Mouse (Mus musculus): ENCODE results near the gene Lurap1l. TPM values are rescaled to one million over a fixed set of nuclear protein-coding genes. Genes with fewer than 3 reads are reported as not detected.
A peak's percentile ranks its signal among the peaks of the same experiment; 100 is the strongest.

Gene Lurap1l
- polyA plus RNA-seq, 1 experiment from 2014 or later: 10.5 TPM

DNA sequence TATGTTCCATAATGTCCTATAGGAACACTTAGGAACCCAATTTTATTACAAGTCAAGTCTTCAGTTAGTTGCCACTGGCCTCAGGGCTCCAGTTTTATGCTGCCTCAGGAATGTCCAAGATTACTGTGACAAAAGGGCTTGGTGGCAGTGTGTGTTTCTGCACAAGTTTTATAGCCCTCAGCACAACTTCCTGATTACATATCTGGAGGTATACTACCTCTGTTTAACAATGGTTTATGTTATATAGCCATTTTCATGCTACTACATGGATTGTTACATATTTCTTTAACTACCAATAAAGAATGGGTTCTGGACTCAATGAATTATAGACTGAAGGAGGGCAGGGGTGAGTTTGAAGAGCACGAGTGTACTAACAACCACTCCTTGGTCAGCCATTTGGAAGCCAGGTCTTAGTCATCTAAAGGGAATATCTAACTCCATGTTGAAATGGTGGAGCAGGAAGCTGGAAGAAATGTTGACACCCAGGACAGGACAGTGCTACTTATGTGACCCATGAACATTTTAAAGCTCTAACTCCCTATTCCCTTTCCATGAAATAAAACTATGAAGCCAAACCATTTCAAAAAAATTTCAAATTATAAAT, 28.3 kb upstream of the Lurap1l start:
- H3K36me3 ChIP-seq (ENCODE audit: control insufficient read depth, insufficient read depth, low read length): no peaks in the 10 kb centered on the region
- no peak for ATAC-seq
- no peak overlapping the region for H3K9ac ChIP-seq (ENCODE audit: low read depth, low read length)
- no peaks in the 10 kb centered on the region for H3K9me3 ChIP-seq (ENCODE audit: control insufficient read depth, low read length)
- no peak overlapping the region for H3K4me2 ChIP-seq (ENCODE audit: low read length)
- H3K4me3 ChIP-seq (ENCODE audit: low read length): no peak overlapping the region
- H3K27me3 ChIP-seq (replicated peaks; ENCODE audit: control insufficient read depth, insufficient read depth, low read length): no peaks in the 10 kb centered on the region
- no peaks in the 10 kb centered on the region for H3K4me1 ChIP-seq (ENCODE audit: control insufficient read depth, insufficient read depth, low read depth, low read length)
- WGBS: 89% methylated on average over 1 of the region's 1 CpGs
- H3K27ac ChIP-seq (ENCODE audit: low read depth, low read length): no peak overlapping the region

DNA sequence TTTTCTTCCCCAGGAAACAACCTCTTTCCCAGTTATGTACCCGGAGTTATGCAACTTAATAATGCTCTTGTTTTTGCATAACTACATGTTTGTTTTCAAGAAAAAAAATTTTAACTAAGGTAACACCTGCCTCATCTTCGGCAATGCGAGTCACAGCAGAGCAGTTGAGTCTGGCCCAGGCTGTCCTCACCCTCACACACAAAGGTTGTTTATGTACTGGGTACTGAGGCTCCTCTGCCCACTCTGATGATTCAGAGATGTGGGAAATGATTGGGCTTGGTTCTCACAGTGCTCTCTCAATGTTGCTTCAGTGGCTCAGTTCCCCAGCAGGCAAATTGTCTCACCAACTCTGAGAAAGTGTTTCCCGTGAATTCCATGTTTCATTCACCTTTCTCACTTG, 23.8 kb upstream of the Lurap1l start:
- ATAC-seq: no peak
- Histone ChIP-seq H3K4me2 (ENCODE audit: low read length) (no peak overlapping the region), H3K4me3 (ENCODE audit: low read length) (no peak overlapping the region), H3K9ac (ENCODE audit: low read depth, low read length) (no peak overlapping the region), H3K9me3 (ENCODE audit: control insufficient read depth, low read length) (no peaks in the 10 kb centered on the region), H3K36me3 (ENCODE audit: control insufficient read depth, insufficient read depth, low read length) (no peaks in the 10 kb centered on the region), H3K4me1 (ENCODE audit: control insufficient read depth, insufficient read depth, low read depth, low read length) (no peaks in the 10 kb centered on the region), H3K27ac (ENCODE audit: low read depth, low read length) (no peak overlapping the region), H3K27me3 (replicated peaks; ENCODE audit: control insufficient read depth, insufficient read depth, low read length) (no peaks in the 10 kb centered on the region)
- 88% methylated on average over 4 of the region's 4 CpGs for WGBS

DNA sequence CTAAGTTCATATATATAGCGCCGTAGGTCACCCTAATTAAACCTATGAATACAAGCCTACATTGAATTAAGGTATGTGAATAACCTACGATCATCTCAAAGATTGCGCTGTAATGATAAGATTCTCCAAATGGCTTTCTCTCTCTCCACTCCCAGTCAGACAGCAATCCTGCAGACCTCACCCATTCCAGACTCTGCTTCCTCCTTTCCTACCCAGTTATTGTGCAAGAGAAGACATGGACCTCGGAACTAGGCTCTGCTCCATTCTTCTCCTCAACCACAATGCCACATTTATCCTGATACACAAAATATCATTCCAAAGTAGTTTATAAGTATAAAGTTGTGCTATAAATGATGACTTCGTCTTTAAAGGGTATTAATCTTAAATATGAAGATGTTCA, 19.4 kb upstream of the Lurap1l start:
- H3K4me1 ChIP-seq (ENCODE audit: control insufficient read depth, insufficient read depth, low read depth, low read length): no peaks in the 10 kb centered on the region
- WGBS: 94% methylated on average over 6 of the region's 6 CpGs
- H3K27ac ChIP-seq (ENCODE audit: low read depth, low read length): no peak overlapping the region
- no peak for ATAC-seq
- no peaks in the 10 kb centered on the region for H3K36me3 ChIP-seq (ENCODE audit: control insufficient read depth, insufficient read depth, low read length)
- no peak overlapping the region for H3K4me3 ChIP-seq (ENCODE audit: low read length)
- no peaks in the 10 kb centered on the region for H3K27me3 ChIP-seq (replicated peaks; ENCODE audit: control insufficient read depth, insufficient read depth, low read length)
- no peak overlapping the region for H3K4me2 ChIP-seq (ENCODE audit: low read length)
- no peaks in the 10 kb centered on the region for H3K9me3 ChIP-seq (ENCODE audit: control insufficient read depth, low read length)
- H3K9ac ChIP-seq (ENCODE audit: low read depth, low read length): no peak overlapping the region

DNA sequence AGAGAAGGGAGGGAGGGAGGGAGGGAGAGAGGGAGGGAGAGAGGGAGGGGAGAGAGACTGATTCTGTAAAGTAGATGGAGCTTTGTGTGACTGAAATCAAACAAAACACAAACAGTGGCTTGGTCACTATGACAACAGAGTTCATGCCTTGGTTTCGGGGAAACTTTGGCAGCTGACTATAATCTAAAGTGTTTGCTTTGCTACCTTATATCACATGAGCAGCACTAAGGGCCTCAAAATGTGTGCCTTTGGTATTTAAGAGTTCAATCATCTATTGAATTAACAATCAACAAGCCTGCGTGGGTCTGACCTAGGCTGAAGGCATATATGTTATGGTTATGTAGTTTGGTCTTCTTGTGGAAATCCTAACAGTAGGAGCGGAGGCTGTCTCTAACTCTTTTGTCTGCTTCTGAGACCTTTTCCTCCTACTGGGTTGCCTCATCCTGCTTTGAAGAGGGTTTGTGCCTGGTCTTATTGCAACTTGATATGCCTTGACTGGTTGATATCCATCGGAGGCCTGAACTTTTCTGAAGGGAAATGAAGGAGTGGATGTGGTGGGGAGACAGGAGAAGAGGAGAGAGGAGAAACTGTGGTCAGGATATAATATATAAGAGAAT, 15.1 kb upstream of the Lurap1l start:
- H3K36me3 ChIP-seq (ENCODE audit: control insufficient read depth, insufficient read depth, low read length): no peaks in the 10 kb centered on the region
- no peak overlapping the region for H3K4me2 ChIP-seq (ENCODE audit: low read length)
- no peaks in the 10 kb centered on the region for H3K9me3 ChIP-seq (ENCODE audit: control insufficient read depth, low read length)
- 66% methylated on average over 4 of the region's 4 CpGs for WGBS
- H3K4me3 ChIP-seq (ENCODE audit: low read length): no peak overlapping the region
- H3K27me3 ChIP-seq (replicated peaks; ENCODE audit: control insufficient read depth, insufficient read depth, low read length): no peaks in the 10 kb centered on the region
- H3K4me1 ChIP-seq (ENCODE audit: control insufficient read depth, insufficient read depth, low read depth, low read length): no peaks in the 10 kb centered on the region
- H3K9ac ChIP-seq (ENCODE audit: low read depth, low read length): no peak overlapping the region
- H3K27ac ChIP-seq (ENCODE audit: low read depth, low read length): no peak overlapping the region
- ATAC-seq: no peak

DNA sequence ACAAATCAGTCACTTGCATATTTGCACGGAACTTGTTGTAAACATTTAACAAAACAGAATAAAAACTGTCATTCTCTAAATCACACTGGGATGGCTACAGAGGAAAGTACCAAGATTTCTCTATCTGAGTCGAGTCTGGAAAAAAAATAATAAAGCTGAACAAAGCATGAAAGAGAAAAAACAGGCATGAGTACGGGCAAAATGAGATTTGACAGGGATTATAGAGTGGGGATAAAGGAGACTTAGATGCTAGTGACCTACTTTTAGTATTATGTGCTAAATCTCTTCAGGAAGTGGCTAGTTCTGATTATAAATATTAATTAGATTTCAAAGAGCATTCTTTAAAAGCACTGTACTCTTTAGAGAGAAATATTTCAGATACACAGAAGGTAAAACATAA, 3.7 kb upstream of the Lurap1l start:
- Histone ChIP-seq H3K4me3 (ENCODE audit: low read length) (no peak overlapping the region), H3K9me3 (ENCODE audit: control insufficient read depth, low read length) (no peaks in the 10 kb centered on the region), H3K4me1 (ENCODE audit: control insufficient read depth, insufficient read depth, low read depth, low read length) (no peaks in the 10 kb centered on the region), H3K4me2 (ENCODE audit: low read length) (no peak overlapping the region), H3K27me3 (replicated peaks; ENCODE audit: control insufficient read depth, insufficient read depth, low read length) (no peaks in the 10 kb centered on the region), H3K9ac (ENCODE audit: low read depth, low read length) (no peak overlapping the region), H3K36me3 (ENCODE audit: control insufficient read depth, insufficient read depth, low read length) (no peaks in the 10 kb centered on the region), H3K27ac (ENCODE audit: low read depth, low read length) (no peak overlapping the region)
- WGBS: 74% methylated on average over 3 of the region's 3 CpGs
- ATAC-seq: no peak

DNA sequence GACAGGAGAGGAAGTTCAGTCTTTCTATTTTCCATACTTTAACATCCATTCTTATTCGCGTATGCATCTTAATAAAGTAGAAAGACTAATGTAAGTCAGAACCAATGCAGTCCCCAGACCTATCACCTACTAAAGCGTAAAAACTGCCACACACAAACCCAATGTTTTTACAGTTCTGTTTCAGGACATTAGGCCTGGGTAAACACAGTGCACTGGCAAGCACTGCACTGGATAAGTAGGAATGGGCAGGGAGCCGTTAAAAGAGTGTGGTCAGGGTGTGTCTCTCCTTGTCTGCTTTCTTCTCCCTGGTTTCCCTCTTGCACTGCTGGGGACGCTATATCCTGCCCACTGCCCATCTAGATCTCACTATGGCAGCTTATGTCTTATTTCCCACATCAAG, 2.5 kb upstream of the Lurap1l start:
- H3K27ac ChIP-seq (ENCODE audit: low read depth, low read length): no peak overlapping the region
- no peak overlapping the region for H3K4me3 ChIP-seq (ENCODE audit: low read length)
- ATAC-seq: no peak
- no peak overlapping the region for H3K4me2 ChIP-seq (ENCODE audit: low read length)
- no peaks in the 10 kb centered on the region for H3K36me3 ChIP-seq (ENCODE audit: control insufficient read depth, insufficient read depth, low read length)
- no peaks in the 10 kb centered on the region for H3K27me3 ChIP-seq (replicated peaks; ENCODE audit: control insufficient read depth, insufficient read depth, low read length)
- no peaks in the 10 kb centered on the region for H3K9me3 ChIP-seq (ENCODE audit: control insufficient read depth, low read length)
- H3K9ac ChIP-seq (ENCODE audit: low read depth, low read length): no peak overlapping the region
- H3K4me1 ChIP-seq (ENCODE audit: control insufficient read depth, insufficient read depth, low read depth, low read length): no peaks in the 10 kb centered on the region
- WGBS: 86% methylated on average over 5 of the region's 5 CpGs

DNA sequence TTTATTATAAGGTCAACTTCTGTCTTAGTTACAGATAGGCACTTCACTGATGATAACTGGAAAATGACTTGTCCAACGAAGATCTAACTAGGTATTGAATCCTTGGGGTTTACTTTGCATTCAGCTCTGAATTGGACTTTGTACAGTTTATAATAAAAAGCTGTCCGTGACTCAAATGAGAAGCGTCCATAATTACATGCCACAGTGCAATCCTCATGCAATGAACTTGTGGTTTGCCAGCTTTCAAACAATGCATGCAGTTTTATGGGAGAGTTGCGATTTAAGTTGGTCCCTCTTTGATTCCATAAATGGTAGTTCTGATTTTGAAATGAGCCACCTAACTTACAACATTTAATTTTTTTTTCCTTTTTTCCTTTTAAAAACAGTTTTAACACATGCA, 1.5 kb upstream of the Lurap1l start:
- ATAC-seq: no peak
- no peaks in the 10 kb centered on the region for H3K9me3 ChIP-seq (ENCODE audit: control insufficient read depth, low read length)
- WGBS: 86% methylated on average over 4 of the region's 4 CpGs
- no peaks in the 10 kb centered on the region for H3K27me3 ChIP-seq (replicated peaks; ENCODE audit: control insufficient read depth, insufficient read depth, low read length)
- H3K4me2 ChIP-seq (ENCODE audit: low read length): no peak overlapping the region
- H3K4me3 ChIP-seq (ENCODE audit: low read length): no peak overlapping the region
- no peak overlapping the region for H3K9ac ChIP-seq (ENCODE audit: low read depth, low read length)
- H3K36me3 ChIP-seq (ENCODE audit: control insufficient read depth, insufficient read depth, low read length): no peaks in the 10 kb centered on the region
- H3K4me1 ChIP-seq (ENCODE audit: control insufficient read depth, insufficient read depth, low read depth, low read length): no peaks in the 10 kb centered on the region
- no peak overlapping the region for H3K27ac ChIP-seq (ENCODE audit: low read depth, low read length)

DNA sequence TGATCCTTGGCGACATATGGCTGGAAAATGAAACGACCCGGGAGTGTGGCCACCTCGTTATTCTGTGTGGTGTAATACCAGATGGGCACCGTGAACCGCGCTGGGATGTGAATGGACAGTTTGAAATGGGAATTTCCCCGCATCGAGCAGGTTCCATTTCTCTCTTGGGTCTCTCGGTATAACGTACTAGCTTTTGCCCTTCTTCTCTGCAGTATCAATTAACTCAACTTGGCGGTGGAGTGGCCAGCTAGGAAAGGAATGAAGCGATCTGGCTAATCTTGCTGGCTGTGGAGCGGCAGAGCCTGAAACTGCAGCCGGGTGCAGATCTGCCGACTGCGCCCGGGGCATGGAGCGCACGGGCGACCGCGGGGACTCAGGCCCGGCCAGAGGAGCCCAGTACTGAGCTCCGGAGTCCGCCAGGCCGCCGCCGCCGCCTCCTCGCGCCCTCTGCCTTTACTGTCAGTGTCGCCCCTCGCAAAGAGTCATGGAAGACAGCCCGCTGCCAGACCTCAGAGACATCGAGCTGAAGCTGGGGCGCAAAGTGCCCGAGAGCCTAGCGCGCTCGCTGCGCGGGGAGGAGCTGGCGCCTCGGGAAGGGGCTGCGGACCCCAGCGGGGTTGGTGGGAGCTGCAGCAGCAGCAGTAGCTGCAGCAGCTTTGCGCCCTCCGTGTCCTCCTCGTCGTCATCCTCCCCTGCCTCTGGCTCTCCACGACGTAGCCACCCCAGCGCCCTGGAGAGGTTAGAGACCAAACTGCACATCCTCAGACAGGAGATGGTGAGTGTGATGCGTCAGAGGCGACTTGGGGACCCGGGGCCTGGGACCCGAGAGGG, 640 bp downstream of the Lurap1l start:
- no peaks in the 10 kb centered on the region for H3K9me3 ChIP-seq (ENCODE audit: control insufficient read depth, low read length)
- H3K27me3 ChIP-seq (replicated peaks; ENCODE audit: control insufficient read depth, insufficient read depth, low read length): no peaks in the 10 kb centered on the region
- peak overlapping the region; percentile 66 for H3K4me3 ChIP-seq (ENCODE audit: low read length)
- H3K4me1 ChIP-seq (ENCODE audit: control insufficient read depth, insufficient read depth, low read depth, low read length): no peaks in the 10 kb centered on the region
- peak overlapping the region; percentile 54 for H3K4me2 ChIP-seq (ENCODE audit: low read length)
- H3K9ac ChIP-seq (ENCODE audit: low read depth, low read length): peak overlapping the region; percentile 77
- ATAC-seq: peak; percentile 84
- H3K27ac ChIP-seq (ENCODE audit: low read depth, low read length): peak overlapping the region; percentile 95
- no peaks in the 10 kb centered on the region for H3K36me3 ChIP-seq (ENCODE audit: control insufficient read depth, insufficient read depth, low read length)
- WGBS: under 1% methylated on average over 56 of the region's 58 CpGs

DNA sequence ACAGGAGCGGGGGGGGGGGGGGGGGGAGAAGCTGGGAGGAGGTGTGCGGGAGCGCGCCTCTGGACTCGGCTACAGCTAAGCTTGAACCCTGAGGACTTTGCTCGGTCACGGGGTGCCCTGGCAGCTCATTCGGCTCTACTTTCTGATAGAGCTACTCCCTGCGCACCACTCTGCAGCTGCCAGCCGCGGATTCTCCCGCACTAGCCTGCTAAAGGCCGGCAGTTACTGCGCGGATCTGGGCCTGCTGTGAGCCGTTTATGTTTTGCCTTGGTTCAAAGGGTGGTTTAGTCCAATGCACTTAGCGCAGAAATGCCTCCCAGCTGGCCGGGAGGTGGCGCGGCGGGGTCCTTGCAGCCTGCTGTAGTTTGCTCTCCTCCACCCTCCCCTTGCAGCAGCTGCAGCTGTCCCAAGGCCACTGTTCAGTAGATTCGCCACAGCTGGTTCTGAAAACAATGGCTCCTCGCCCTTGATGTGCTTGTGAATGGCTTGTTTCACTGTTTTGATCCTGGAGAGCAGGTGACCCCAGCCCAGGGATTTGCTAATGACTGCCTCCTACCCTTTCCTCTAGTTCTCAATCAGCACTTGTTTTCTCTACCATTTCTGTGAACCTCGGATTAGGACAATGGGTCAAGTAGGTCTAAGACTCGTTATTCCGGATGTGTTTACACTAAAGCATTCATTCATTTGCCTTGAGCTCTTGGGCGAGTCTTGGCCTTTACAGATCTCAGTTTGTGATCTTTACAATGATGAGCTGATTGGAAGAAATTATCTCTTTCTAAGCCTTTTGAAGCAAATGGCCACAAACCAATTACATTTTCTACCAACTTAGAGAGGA, 1.5 kb downstream of the Lurap1l start:
- H3K9me3 ChIP-seq (ENCODE audit: control insufficient read depth, low read length): no peaks in the 10 kb centered on the region
- H3K9ac ChIP-seq (ENCODE audit: low read depth, low read length): peak overlapping the region; percentile 77
- peak overlapping the region; percentile 95 for H3K27ac ChIP-seq (ENCODE audit: low read depth, low read length)
- H3K36me3 ChIP-seq (ENCODE audit: control insufficient read depth, insufficient read depth, low read length): no peaks in the 10 kb centered on the region
- peak overlapping the region; percentile 54 for H3K4me2 ChIP-seq (ENCODE audit: low read length)
- under 1% methylated on average over 26 of the region's 27 CpGs for WGBS
- H3K4me3 ChIP-seq (ENCODE audit: low read length): peak overlapping the region; percentile 66
- ATAC-seq: peak; percentile 93
- H3K4me1 ChIP-seq (ENCODE audit: control insufficient read depth, insufficient read depth, low read depth, low read length): no peaks in the 10 kb centered on the region
- no peaks in the 10 kb centered on the region for H3K27me3 ChIP-seq (replicated peaks; ENCODE audit: control insufficient read depth, insufficient read depth, low read length)
